Mouse (Mus musculus): ENCODE data around the gene Tenm2.
A peak's percentile ranks its signal among the peaks of the same experiment; 100 is the strongest.

GRCm38 (mm10) chr11:36045681-36046276, 1190.0 kb downstream of the Tenm2 start:
- peak; percentile 93 for TF ChIP-seq CTCF (IDR thresholded peaks at IDR 0.05; ENCODE audit: extremely low read depth, insufficient read length, insufficient replicate concordance, low read depth, low read length)
- TF ChIP-seq POLR2A (IDR thresholded peaks at IDR 0.05; ENCODE audit: low read depth, low read length), result no peak

All from small intestine, adult 2 months (tissue).